Mouse (Mus musculus): ENCODE data around the gene C1rl. TPM values are rescaled to one million over a fixed set of nuclear protein-coding genes. Genes with fewer than 3 reads are reported as not detected.
A peak's percentile ranks its signal among the peaks of the same experiment; 100 is the strongest.
"Not testable (repeated sequence)": the region's sequence is repeated elsewhere in the genome, so short reads cannot be mapped to it uniquely, and the experiment has no call there.

The C1rl gene
- polyA plus RNA-seq, 1 experiment from 2014 or later, result 0.38 TPM

GRCm38 (mm10) chr6:124542284-124542683 lies 49.4 kb downstream of the C1rl start, which contains the start of gene C1s1:
TSS of gene C1s1 (minus strand) at chr6:124542359.
- H3K4me1 ChIP-seq (ENCODE audit: control insufficient read depth, insufficient read depth, low read length); H3K27me3 ChIP-seq (ENCODE audit: control insufficient read depth, insufficient read depth, low read length); ATAC-seq (replicated peaks; ENCODE audit: insufficient number of reproducible peaks, low FRiP score, low TSS enrichment, low read depth); H3K36me3 ChIP-seq (replicated peaks; ENCODE audit: control insufficient read depth, insufficient read depth, low read depth, low read length); H3K4me2 ChIP-seq (ENCODE audit: low read depth, low read length); H3K27ac ChIP-seq (replicated peaks; ENCODE audit: low read depth, low read length); H3K4me3 ChIP-seq (ENCODE audit: low read depth, low read length); H3K9me3 ChIP-seq (replicated peaks; ENCODE audit: control insufficient read depth, low read length); H3K9ac ChIP-seq (replicated peaks; ENCODE audit: low read length): not testable (repeated sequence)
- DNase-seq (ENCODE audit: low spot score), result peak; percentile 63
- 0% methylated on average over 1 of the region's 1 CpGs for WGBS

GRCm38 (mm10) chr6:124544466-124544865 lies 51.6 kb downstream of the C1rl start:
- peak; percentile 4 for DNase-seq (ENCODE audit: low spot score)
- no peaks in the 10 kb centered on the region for H3K27me3 ChIP-seq (ENCODE audit: control insufficient read depth, insufficient read depth, low read length)
- H3K9me3 ChIP-seq (replicated peaks; ENCODE audit: control insufficient read depth, low read length), result no peaks in the 10 kb centered on the region
- H3K4me2 ChIP-seq (ENCODE audit: low read depth, low read length), result no peak overlapping the region
- no peak overlapping the region for H3K4me3 ChIP-seq (ENCODE audit: low read depth, low read length)
- H3K27ac ChIP-seq (replicated peaks; ENCODE audit: low read depth, low read length), result no peak overlapping the region
- no peaks in the 10 kb centered on the region for H3K4me1 ChIP-seq (ENCODE audit: control insufficient read depth, insufficient read depth, low read length)
- no peak for ATAC-seq (replicated peaks; ENCODE audit: insufficient number of reproducible peaks, low FRiP score, low TSS enrichment, low read depth)
- WGBS, result 84% methylated on average over 6 of the region's 6 CpGs
- no peak overlapping the region for H3K9ac ChIP-seq (replicated peaks; ENCODE audit: low read length)
- no peaks in the 10 kb centered on the region for H3K36me3 ChIP-seq (replicated peaks; ENCODE audit: control insufficient read depth, insufficient read depth, low read depth, low read length)

GRCm38 (mm10) chr6:124545425-124545824 lies 52.5 kb downstream of the C1rl start:
- Histone ChIP-seq H3K4me1 (ENCODE audit: control insufficient read depth, insufficient read depth, low read length) (no peaks in the 10 kb centered on the region), H3K9ac (replicated peaks; ENCODE audit: low read length) (no peak overlapping the region), H3K9me3 (replicated peaks; ENCODE audit: control insufficient read depth, low read length) (no peaks in the 10 kb centered on the region), H3K27me3 (ENCODE audit: control insufficient read depth, insufficient read depth, low read length) (no peaks in the 10 kb centered on the region), H3K4me3 (ENCODE audit: low read depth, low read length) (no peak overlapping the region), H3K36me3 (replicated peaks; ENCODE audit: control insufficient read depth, insufficient read depth, low read depth, low read length) (no peaks in the 10 kb centered on the region), H3K4me2 (ENCODE audit: low read depth, low read length) (no peak overlapping the region), H3K27ac (replicated peaks; ENCODE audit: low read depth, low read length) (no peak overlapping the region)
- no peak for DNase-seq (ENCODE audit: low spot score)
- ATAC-seq (replicated peaks; ENCODE audit: insufficient number of reproducible peaks, low FRiP score, low TSS enrichment, low read depth), result no peak
- 76% methylated on average over 2 of the region's 2 CpGs for WGBS

DNA sequence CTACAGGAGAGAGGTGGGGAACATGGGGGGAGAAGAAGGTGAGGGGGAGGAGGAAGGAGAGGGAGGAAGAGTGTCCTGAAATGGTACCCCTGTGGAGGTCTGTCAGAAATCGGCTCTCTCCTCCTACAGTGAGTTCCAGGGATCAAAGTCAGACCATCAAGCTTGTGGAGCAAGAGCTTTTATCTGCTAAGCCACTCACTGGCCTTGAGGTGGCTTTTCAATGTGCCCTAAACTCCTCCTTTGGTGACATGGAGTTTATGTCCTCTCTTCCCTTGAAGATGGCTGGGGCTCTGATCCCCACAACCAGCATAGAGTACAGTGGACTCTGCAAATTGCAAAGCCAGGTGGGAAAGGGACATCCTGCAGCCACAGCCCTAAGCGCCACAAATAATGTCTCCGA lies 55.1 kb downstream of the C1rl start:
- not testable (repeated sequence) for H3K9me3 ChIP-seq (replicated peaks; ENCODE audit: control insufficient read depth, low read length); ATAC-seq (replicated peaks; ENCODE audit: insufficient number of reproducible peaks, low FRiP score, low TSS enrichment, low read depth); H3K4me1 ChIP-seq (ENCODE audit: control insufficient read depth, insufficient read depth, low read length); H3K4me2 ChIP-seq (ENCODE audit: low read depth, low read length); DNase-seq (ENCODE audit: low spot score); H3K4me3 ChIP-seq (ENCODE audit: low read depth, low read length); H3K36me3 ChIP-seq (replicated peaks; ENCODE audit: control insufficient read depth, insufficient read depth, low read depth, low read length); H3K9ac ChIP-seq (replicated peaks; ENCODE audit: low read length); H3K27me3 ChIP-seq (ENCODE audit: control insufficient read depth, insufficient read depth, low read length); H3K27ac ChIP-seq (replicated peaks; ENCODE audit: low read depth, low read length)
- 86% methylated on average over 2 of the region's 3 CpGs for WGBS

DNA sequence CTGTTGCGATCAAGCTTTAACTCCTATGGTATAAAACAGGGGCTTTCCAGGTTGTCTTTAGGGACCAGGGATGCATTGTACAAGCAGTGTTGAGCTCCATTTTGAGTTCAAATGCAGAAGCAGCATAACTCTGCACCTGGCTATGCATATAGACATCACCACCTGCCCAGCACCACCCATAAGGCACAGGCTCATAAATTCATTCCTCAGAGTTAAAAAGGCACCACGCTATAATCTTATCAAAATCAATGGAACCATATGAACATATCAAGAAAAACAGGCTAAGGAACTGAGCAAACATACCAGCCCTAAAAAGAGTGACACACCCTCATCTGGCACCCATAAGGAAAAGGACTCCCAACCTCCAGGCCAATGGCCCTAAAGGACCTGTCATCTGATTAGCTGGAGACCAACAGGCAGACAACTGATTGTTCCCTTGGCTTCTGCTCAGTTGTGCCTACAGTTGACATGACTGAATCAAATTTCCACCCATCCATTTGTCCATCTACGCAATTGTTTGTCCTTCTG lies 56.2 kb downstream of the C1rl start:
- H3K4me3 ChIP-seq (ENCODE audit: low read depth, low read length), result no peak overlapping the region
- ATAC-seq (replicated peaks; ENCODE audit: insufficient number of reproducible peaks, low FRiP score, low TSS enrichment, low read depth) (no peak), DNase-seq (ENCODE audit: low spot score) (no peak)
- H3K9me3 ChIP-seq (replicated peaks; ENCODE audit: control insufficient read depth, low read length), result no peaks in the 10 kb centered on the region
- H3K4me2 ChIP-seq (ENCODE audit: low read depth, low read length), result no peak overlapping the region
- no peaks in the 10 kb centered on the region for H3K4me1 ChIP-seq (ENCODE audit: control insufficient read depth, insufficient read depth, low read length)
- no peak overlapping the region for H3K9ac ChIP-seq (replicated peaks; ENCODE audit: low read length)
- H3K27ac ChIP-seq (replicated peaks; ENCODE audit: low read depth, low read length), result no peak overlapping the region
- no peaks in the 10 kb centered on the region for H3K36me3 ChIP-seq (replicated peaks; ENCODE audit: control insufficient read depth, insufficient read depth, low read depth, low read length)
- no peaks in the 10 kb centered on the region for H3K27me3 ChIP-seq (ENCODE audit: control insufficient read depth, insufficient read depth, low read length)
- WGBS, result 88% methylated on average over 3 of the region's 3 CpGs

DNA sequence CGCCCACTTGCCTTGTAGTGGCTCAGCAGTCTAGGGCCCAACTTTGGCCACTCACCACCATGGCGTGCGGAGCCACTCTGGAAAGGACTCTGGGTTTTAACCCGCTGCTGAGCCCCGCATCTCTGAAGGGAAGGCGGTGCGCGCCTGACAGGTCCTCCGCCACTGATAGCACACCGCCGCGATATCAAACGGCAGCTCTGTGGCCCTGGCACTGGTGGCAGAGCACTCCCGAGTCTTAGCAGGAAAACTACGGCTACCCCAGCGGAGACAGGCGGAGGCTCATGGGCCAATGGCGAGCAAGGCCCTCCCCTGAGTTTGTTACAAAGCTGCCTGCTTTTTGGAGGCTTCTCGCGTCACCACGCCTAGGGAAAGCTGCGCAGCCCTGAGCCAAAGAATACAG lies 59.9 kb downstream of the C1rl start:
- no peak overlapping the region for H3K9ac ChIP-seq (replicated peaks; ENCODE audit: low read length)
- H3K4me1 ChIP-seq (ENCODE audit: control insufficient read depth, insufficient read depth, low read length), result no peaks in the 10 kb centered on the region
- 66% methylated on average over 22 of the region's 22 CpGs for WGBS
- no peaks in the 10 kb centered on the region for H3K27me3 ChIP-seq (ENCODE audit: control insufficient read depth, insufficient read depth, low read length)
- H3K27ac ChIP-seq (replicated peaks; ENCODE audit: low read depth, low read length), result no peak overlapping the region
- H3K4me2 ChIP-seq (ENCODE audit: low read depth, low read length), result no peak overlapping the region
- H3K4me3 ChIP-seq (ENCODE audit: low read depth, low read length), result no peak overlapping the region
- H3K36me3 ChIP-seq (replicated peaks; ENCODE audit: control insufficient read depth, insufficient read depth, low read depth, low read length), result no peaks in the 10 kb centered on the region
- DNase-seq (ENCODE audit: low spot score), result no peak
- ATAC-seq (replicated peaks; ENCODE audit: insufficient number of reproducible peaks, low FRiP score, low TSS enrichment, low read depth), result no peak
- H3K9me3 ChIP-seq (replicated peaks; ENCODE audit: control insufficient read depth, low read length), result no peaks in the 10 kb centered on the region

DNA sequence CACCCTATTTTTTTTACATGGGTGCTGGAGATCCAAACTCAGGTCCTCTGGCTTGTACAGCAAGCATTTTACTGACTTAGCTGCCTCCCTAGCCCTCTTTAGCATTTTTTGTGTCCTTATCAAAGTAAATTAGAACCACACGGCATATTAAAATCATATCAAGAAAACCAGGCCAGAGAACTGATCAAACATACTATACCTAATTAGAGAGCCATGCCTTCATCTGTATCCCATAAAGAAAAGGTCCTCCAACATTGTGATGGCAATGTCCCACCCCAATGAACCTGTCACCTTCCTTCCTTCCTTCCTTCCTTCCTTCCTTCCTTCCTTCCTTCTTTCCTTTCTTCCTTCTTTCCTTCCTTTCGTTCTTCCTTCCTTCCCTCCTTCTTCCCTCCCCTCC lies 63.0 kb downstream of the C1rl start:
- not testable (repeated sequence) for H3K4me3 ChIP-seq (ENCODE audit: low read depth, low read length); H3K27ac ChIP-seq (replicated peaks; ENCODE audit: low read depth, low read length); H3K36me3 ChIP-seq (replicated peaks; ENCODE audit: control insufficient read depth, insufficient read depth, low read depth, low read length); H3K27me3 ChIP-seq (ENCODE audit: control insufficient read depth, insufficient read depth, low read length); H3K4me1 ChIP-seq (ENCODE audit: control insufficient read depth, insufficient read depth, low read length); ATAC-seq (replicated peaks; ENCODE audit: insufficient number of reproducible peaks, low FRiP score, low TSS enrichment, low read depth); H3K4me2 ChIP-seq (ENCODE audit: low read depth, low read length); H3K9ac ChIP-seq (replicated peaks; ENCODE audit: low read length); H3K9me3 ChIP-seq (replicated peaks; ENCODE audit: control insufficient read depth, low read length); DNase-seq (ENCODE audit: low spot score)
- 72% methylated on average over 2 of the region's 2 CpGs for WGBS
